Mouse (Mus musculus): ENCODE data around the gene Lyrm9. TPM values are rescaled to one million over a fixed set of nuclear protein-coding genes. Genes with fewer than 3 reads are reported as not detected.

The Lyrm9 gene
- polyA plus RNA-seq, 1 experiment from 2014 or later: 20.4 TPM

DNA sequence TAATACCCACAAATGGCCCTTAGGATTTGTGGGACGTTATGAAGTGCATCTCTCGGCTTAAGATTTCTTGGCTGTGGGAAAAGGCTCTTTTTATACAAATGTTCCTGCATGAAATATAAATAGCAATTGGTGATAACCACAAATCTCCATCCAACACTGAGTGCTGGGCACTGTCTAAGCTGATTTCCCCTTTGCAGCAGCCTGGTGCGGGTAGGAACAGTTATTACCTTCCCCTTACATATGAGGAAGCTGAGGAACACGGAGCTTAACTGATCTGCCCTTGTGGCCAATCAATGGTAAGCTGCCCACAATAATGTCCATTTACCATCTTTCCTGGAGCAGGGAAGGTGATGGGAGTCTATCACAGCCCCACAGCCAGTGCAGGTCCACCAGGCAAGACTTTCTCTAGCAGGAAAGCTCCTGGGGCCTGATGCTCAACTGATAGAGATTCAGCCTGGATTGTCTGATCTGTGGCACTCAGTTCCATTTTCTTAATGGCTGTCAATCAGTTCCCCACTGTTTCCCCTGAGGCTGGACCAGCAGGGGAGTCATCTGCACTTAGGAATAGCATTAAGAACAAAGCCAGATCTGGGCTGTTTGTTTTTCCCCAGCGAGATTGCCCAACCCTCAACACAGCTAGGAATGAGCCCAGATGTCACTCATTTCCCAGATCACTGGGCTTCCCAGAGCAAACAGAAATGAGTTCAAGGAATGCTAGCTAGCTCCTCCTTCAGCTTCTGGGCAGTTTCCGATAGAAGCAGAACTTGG, 18.9 kb upstream of the Lyrm9 start:
- Histone ChIP-seq H3K4me2 (replicated peaks; ENCODE audit: low read depth) (no peak overlapping the region), H3K9me3 (ENCODE audit: control insufficient read depth) (no peaks in the 10 kb centered on the region), H3K36me3 (ENCODE audit: control insufficient read depth, insufficient read depth) (no peaks in the 10 kb centered on the region), H3K4me3 (ENCODE audit: low read depth, low read length) (no peak overlapping the region), H3K27ac (ENCODE audit: low read depth, low read length) (no peak overlapping the region), H3K4me1 (replicated peaks; ENCODE audit: control insufficient read depth, insufficient read depth, low read length) (no peaks in the 10 kb centered on the region), H3K27me3 (replicated peaks; ENCODE audit: control insufficient read depth, insufficient read depth, low read length) (no peaks in the 10 kb centered on the region), H3K9ac (ENCODE audit: low read depth, low read length) (no peak overlapping the region)
- no peak for TF ChIP-seq CTCF (IDR thresholded peaks at IDR 0.05; ENCODE audit: low read depth)
- WGBS: 60% methylated on average over 6 of the region's 6 CpGs
- ATAC-seq: no peak

DNA sequence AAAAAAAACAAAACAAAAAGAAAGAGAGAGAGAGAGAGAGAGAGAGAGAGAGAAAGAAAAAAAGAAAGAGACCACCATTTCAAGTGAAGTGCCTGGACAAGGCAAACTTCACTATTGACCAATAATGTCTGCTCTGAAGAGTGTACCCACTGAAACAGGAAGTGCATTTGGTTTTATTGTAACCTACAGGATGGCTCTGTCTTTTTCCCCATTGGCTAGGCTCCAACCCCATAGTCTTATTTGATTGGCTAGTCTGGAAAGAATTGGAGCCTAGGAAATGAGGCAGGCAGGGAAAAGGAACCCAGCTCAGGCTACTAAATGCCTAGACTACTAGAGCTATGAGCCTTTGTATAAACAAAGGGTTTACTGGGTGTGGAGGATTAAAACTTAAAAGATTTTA, 17.0 kb upstream of the Lyrm9 start:
- TF ChIP-seq CTCF (IDR thresholded peaks at IDR 0.05; ENCODE audit: low read depth): no peak
- Histone ChIP-seq H3K27me3 (replicated peaks; ENCODE audit: control insufficient read depth, insufficient read depth, low read length) (no peaks in the 10 kb centered on the region), H3K9ac (ENCODE audit: low read depth, low read length) (no peak overlapping the region), H3K9me3 (ENCODE audit: control insufficient read depth) (no peaks in the 10 kb centered on the region), H3K27ac (ENCODE audit: low read depth, low read length) (no peak overlapping the region), H3K4me2 (replicated peaks; ENCODE audit: low read depth) (no peak overlapping the region), H3K36me3 (ENCODE audit: control insufficient read depth, insufficient read depth) (no peaks in the 10 kb centered on the region), H3K4me3 (ENCODE audit: low read depth, low read length) (no peak overlapping the region), H3K4me1 (replicated peaks; ENCODE audit: control insufficient read depth, insufficient read depth, low read length) (no peaks in the 10 kb centered on the region)
- ATAC-seq: no peak

DNA sequence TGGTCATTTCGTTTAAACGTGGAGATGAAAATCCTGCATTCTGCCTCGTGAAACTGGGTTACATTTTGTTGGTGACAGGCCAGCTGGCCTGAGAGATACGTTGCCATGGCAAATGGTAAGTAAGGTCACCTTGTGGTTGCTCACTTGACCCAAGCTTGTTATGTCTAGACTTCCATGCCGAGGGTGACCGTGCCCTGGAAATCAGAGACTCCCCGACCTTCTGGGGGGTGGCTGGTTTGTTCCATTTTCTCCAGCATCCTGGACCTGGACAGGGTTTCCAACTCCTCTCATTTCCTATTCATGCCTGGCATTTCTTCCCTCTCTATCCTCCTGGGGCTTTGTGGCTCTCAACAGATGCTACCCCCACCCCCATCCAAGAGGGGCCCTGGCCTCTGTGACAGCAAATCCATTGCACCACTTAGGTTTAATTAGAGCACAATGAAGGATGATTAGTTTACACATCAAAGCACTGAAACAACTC, 11.9 kb upstream of the Lyrm9 start:
- H3K4me1 ChIP-seq (replicated peaks; ENCODE audit: control insufficient read depth, insufficient read depth, low read length): no peaks in the 10 kb centered on the region
- no peak for TF ChIP-seq CTCF (IDR thresholded peaks at IDR 0.05; ENCODE audit: low read depth)
- H3K9me3 ChIP-seq (ENCODE audit: control insufficient read depth): no peaks in the 10 kb centered on the region
- no peak overlapping the region for H3K9ac ChIP-seq (ENCODE audit: low read depth, low read length)
- no peak overlapping the region for H3K4me2 ChIP-seq (replicated peaks; ENCODE audit: low read depth)
- no peak overlapping the region for H3K27ac ChIP-seq (ENCODE audit: low read depth, low read length)
- no peaks in the 10 kb centered on the region for H3K27me3 ChIP-seq (replicated peaks; ENCODE audit: control insufficient read depth, insufficient read depth, low read length)
- H3K4me3 ChIP-seq (ENCODE audit: low read depth, low read length): no peak overlapping the region
- WGBS: 67% methylated on average over 7 of the region's 7 CpGs
- no peaks in the 10 kb centered on the region for H3K36me3 ChIP-seq (ENCODE audit: control insufficient read depth, insufficient read depth)
- no peak for ATAC-seq

DNA sequence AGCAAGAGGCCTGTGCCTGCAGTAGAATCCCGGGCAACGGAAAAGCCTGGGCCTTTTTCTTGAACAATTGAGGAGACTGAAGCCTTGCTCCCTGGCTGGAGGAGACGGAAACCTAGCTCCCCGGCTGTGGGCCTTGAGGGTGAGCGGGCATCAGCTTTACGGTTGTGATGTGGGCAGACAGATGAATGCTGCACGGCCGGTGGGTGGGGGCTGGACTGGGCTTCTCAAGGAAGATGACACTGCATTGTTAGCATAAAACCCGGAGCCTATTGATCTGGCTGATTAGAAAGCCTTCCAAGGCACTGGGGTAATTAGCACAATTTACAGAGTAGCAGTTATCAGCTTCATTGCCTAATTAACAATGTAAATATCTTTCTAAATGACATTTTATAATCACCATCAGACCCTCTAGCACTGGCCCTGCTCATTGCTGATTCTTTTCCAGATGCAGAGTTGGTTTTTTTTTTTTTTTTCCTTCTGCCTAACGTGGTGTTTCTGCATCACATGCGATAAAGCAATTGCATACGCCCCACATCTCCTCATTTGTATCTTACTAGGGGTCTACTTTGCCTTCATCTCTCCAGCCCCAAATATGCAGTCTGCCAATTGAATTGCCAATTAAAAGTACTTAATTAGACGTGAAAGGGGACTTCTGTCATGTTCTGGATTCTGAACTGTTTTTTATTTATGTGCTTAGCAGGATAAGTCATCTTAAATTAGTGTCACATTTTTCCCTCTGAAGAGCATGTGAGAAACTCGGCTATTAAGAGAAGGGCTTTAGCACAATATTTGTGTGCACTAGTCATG, 10.2 kb upstream of the Lyrm9 start:
- no peaks in the 10 kb centered on the region for H3K36me3 ChIP-seq (ENCODE audit: control insufficient read depth, insufficient read depth)
- no peaks in the 10 kb centered on the region for H3K27me3 ChIP-seq (replicated peaks; ENCODE audit: control insufficient read depth, insufficient read depth, low read length)
- 72% methylated on average over 14 of the region's 14 CpGs for WGBS
- no peak overlapping the region for H3K27ac ChIP-seq (ENCODE audit: low read depth, low read length)
- no peak for ATAC-seq
- no peaks in the 10 kb centered on the region for H3K4me1 ChIP-seq (replicated peaks; ENCODE audit: control insufficient read depth, insufficient read depth, low read length)
- H3K4me3 ChIP-seq (ENCODE audit: low read depth, low read length): no peak overlapping the region
- no peak for TF ChIP-seq CTCF (IDR thresholded peaks at IDR 0.05; ENCODE audit: low read depth)
- H3K4me2 ChIP-seq (replicated peaks; ENCODE audit: low read depth): no peak overlapping the region
- H3K9me3 ChIP-seq (ENCODE audit: control insufficient read depth): no peaks in the 10 kb centered on the region
- H3K9ac ChIP-seq (ENCODE audit: low read depth, low read length): no peak overlapping the region

DNA sequence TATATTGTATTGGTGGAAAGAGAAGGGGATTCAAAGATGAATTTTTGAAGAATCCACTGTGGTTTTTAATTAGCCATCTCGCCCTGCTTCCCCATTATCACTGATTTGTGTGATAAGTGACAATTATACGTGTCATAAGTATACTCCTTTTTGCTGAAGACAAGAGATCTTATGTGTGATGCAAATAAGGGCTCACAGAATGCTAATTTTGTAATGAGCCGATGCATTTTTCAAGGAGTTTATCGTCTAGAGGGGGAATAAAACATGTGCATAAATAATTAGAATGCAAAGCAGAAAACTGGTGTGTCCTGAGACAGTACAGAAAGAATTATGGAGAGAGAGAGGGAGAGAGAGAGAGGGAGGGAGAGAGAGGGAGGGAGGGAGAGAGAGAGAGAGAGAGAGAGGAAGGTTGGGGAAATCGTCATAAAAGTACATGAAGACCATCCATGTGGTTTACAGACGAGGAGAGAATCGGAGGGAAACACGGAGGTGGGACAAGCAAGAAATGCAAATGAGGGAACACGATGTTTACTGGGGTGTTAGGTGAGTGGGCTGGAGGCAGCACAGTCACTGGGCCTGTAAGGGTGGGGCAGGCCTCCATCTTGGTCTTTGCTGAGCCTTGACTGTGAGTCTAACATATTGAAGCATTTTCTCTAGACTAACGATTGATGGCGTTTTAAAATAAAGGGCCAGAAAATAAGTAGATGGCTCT, 8.9 kb upstream of the Lyrm9 start:
- 81% methylated on average over 11 of the region's 11 CpGs for WGBS
- no peak overlapping the region for H3K4me2 ChIP-seq (replicated peaks; ENCODE audit: low read depth)
- no peaks in the 10 kb centered on the region for H3K4me1 ChIP-seq (replicated peaks; ENCODE audit: control insufficient read depth, insufficient read depth, low read length)
- no peak for ATAC-seq
- H3K4me3 ChIP-seq (ENCODE audit: low read depth, low read length): no peak overlapping the region
- no peak for TF ChIP-seq CTCF (IDR thresholded peaks at IDR 0.05; ENCODE audit: low read depth)
- no peak overlapping the region for H3K27ac ChIP-seq (ENCODE audit: low read depth, low read length)
- H3K9me3 ChIP-seq (ENCODE audit: control insufficient read depth): no peaks in the 10 kb centered on the region
- no peaks in the 10 kb centered on the region for H3K27me3 ChIP-seq (replicated peaks; ENCODE audit: control insufficient read depth, insufficient read depth, low read length)
- H3K9ac ChIP-seq (ENCODE audit: low read depth, low read length): no peak overlapping the region
- H3K36me3 ChIP-seq (ENCODE audit: control insufficient read depth, insufficient read depth): no peaks in the 10 kb centered on the region

Data from intestine, postnatal 0 days (tissue).